Mouse (Mus musculus) embryonic facial prominence, embryonic 14.5 days (tissue): ENCODE measurements at regions not wholly inside any gene's neighbourhood (a gene's known extent, or its start where the extent isn't known, plus 50 kb on each side); places are given as distances from the start of the nearest gene placed in this dataset.

Experiments used
- ATAC-seq: fragments of 200-750 bp; cut with Nextera tagmentation; 2 replicates; pipeline ENCODE4 v1.8.0; 2017; ENCODE audit warnings: low read depth, moderate number of reproducible peaks, moderate TSS enrichment
- DNase-seq: peaks from one replicate; pipeline ENCODE4 v3.0.0-alpha.2; 2015; ENCODE audit warnings: low spot score
- H3K27ac ChIP-seq: fragments of 300-500 bp; sonication (generic); replicated peaks from 2 replicates; pipeline ENCODE4 v1.5.1; 2014; ENCODE audit warnings: low read depth, mild to moderate bottlenecking, low read length, moderate library complexity
- H3K27me3 ChIP-seq: fragments of 300-500 bp; sonication (generic); replicated peaks from 2 replicates; pipeline ENCODE4 v1.6.1; 2014; ENCODE audit warnings: low read length; ENCODE audit not compliant: control insufficient read depth, insufficient read depth
- H3K36me3 ChIP-seq: fragments of 300-500 bp; sonication (generic); 2 replicates; pipeline ENCODE4 v1.6.1; 2014; ENCODE audit warnings: low read length, mixed read lengths; ENCODE audit not compliant: control insufficient read depth, insufficient read depth
- H3K4me1 ChIP-seq: fragments of 300-500 bp; sonication (generic); 2 replicates; pipeline ENCODE4 v1.6.1; 2014; ENCODE audit warnings: antibody characterized with exemption, low read length; ENCODE audit not compliant: control insufficient read depth, insufficient read depth
- H3K4me2 ChIP-seq: fragments of 300-500 bp; sonication (generic); 2 replicates; pipeline ENCODE4 v1.6.1; 2014; ENCODE audit warnings: low read depth, mild to moderate bottlenecking, low read length, moderate library complexity, mixed read lengths
- H3K4me3 ChIP-seq: fragments of 300-500 bp; sonication (generic); 2 replicates; pipeline ENCODE4 v1.5.1; 2014; ENCODE audit warnings: low read depth, mild to moderate bottlenecking, low read length
- H3K9ac ChIP-seq: fragments of 300-500 bp; sonication (generic); 2 replicates; pipeline ENCODE4 v1.6.1; 2014; ENCODE audit warnings: low read depth, mild to moderate bottlenecking, low read length, moderate library complexity, mixed read lengths
- H3K9me3 ChIP-seq: fragments of 300-500 bp; sonication (generic); 2 replicates; pipeline ENCODE4 v1.6.1; 2016; ENCODE audit warnings: low read length; ENCODE audit not compliant: control insufficient read depth
- WGBS: fragments of 180-500 bp; shearing (Covaris S2); extraction: QIAGEN DNeasy Blood & Tissue Kit; methylation state at CpG from one replicate; pipeline ENCODE4 v1.1.7; 2014; 5-methylcytosine and 5-hydroxymethylcytosine counted together

- Histone ChIP-seq H3K27ac (no peak overlapping the region), H3K9ac (no peak overlapping the region), H3K9me3 (no peaks in the 10 kb centered on the region), H3K27me3 (no peaks in the 10 kb centered on the region), H3K4me3 (no peak overlapping the region), H3K36me3 (no peaks in the 10 kb centered on the region), H3K4me2 (no peak overlapping the region), H3K4me1 (no peaks in the 10 kb centered on the region)
- no peak for ATAC-seq
- 83% methylated on average over 3 of the region's 3 CpGs for WGBS
- no peak for DNase-seq
These were observed 257.2 kb upstream of the B3gat1 start for GRCm38 (mm10) chr9:26476341-26476740.

- Histone ChIP-seq H3K4me2 (no peak overlapping the region), H3K4me3 (no peak overlapping the region), H3K9me3 (no peaks in the 10 kb centered on the region), H3K27me3 (no peaks in the 10 kb centered on the region), H3K36me3 (no peaks in the 10 kb centered on the region), H3K27ac (no peak overlapping the region), H3K4me1 (no peaks in the 10 kb centered on the region), H3K9ac (no peak overlapping the region)
- no peak for ATAC-seq
- no peak for DNase-seq
- WGBS: 87% methylated on average over 8 of the region's 8 CpGs
These were observed 252.6 kb upstream of the B3gat1 start for GRCm38 (mm10) chr9:26480881-26481280.

GRCm38 (mm10) chr9:26481890-26482289 is 251.6 kb upstream of the B3gat1 start:
- Histone ChIP-seq H3K36me3 (no peaks in the 10 kb centered on the region), H3K4me1 (no peaks in the 10 kb centered on the region), H3K9ac (no peak overlapping the region), H3K27me3 (no peaks in the 10 kb centered on the region), H3K27ac (no peak overlapping the region), H3K4me3 (no peak overlapping the region), H3K9me3 (no peaks in the 10 kb centered on the region), H3K4me2 (no peak overlapping the region)
- no peak for DNase-seq
- ATAC-seq: no peak

- H3K27me3 ChIP-seq: no peaks in the 10 kb centered on the region
- H3K4me2 ChIP-seq: no peak overlapping the region
- ATAC-seq (no peak), DNase-seq (no peak)
- H3K9me3 ChIP-seq: no peaks in the 10 kb centered on the region
- 84% methylated on average over 2 of the region's 2 CpGs for WGBS
- no peak overlapping the region for H3K4me3 ChIP-seq
- H3K4me1 ChIP-seq: no peaks in the 10 kb centered on the region
- no peaks in the 10 kb centered on the region for H3K36me3 ChIP-seq
- no peak overlapping the region for H3K27ac ChIP-seq
- no peak overlapping the region for H3K9ac ChIP-seq
These were observed 239.8 kb upstream of the B3gat1 start for GRCm38 (mm10) chr9:26493740-26494139.

GRCm38 (mm10) chr9:26502027-26502426 is 231.5 kb upstream of the B3gat1 start:
- Histone ChIP-seq H3K27ac (no peak overlapping the region), H3K4me1 (no peaks in the 10 kb centered on the region), H3K27me3 (no peaks in the 10 kb centered on the region), H3K4me3 (no peak overlapping the region), H3K4me2 (no peak overlapping the region), H3K36me3 (no peaks in the 10 kb centered on the region), H3K9me3 (no peaks in the 10 kb centered on the region), H3K9ac (no peak overlapping the region)
- WGBS: 74% methylated on average over 1 of the region's 1 CpGs
- no peak for ATAC-seq
- DNase-seq: no peak

GRCm38 (mm10) chr9:26505941-26506340 is 227.6 kb upstream of the B3gat1 start:
- H3K27me3 ChIP-seq: no peaks in the 10 kb centered on the region
- ATAC-seq (no peak), DNase-seq (peak; percentile 31)
- H3K4me1 ChIP-seq: no peaks in the 10 kb centered on the region
- no peaks in the 10 kb centered on the region for H3K36me3 ChIP-seq
- 70% methylated on average over 2 of the region's 2 CpGs for WGBS
- H3K9ac ChIP-seq: no peak overlapping the region
- H3K9me3 ChIP-seq: no peaks in the 10 kb centered on the region
- H3K27ac ChIP-seq: no peak overlapping the region
- H3K4me3 ChIP-seq: no peak overlapping the region
- H3K4me2 ChIP-seq: no peak overlapping the region

- peaks cover 10% of the 10 kb centered on the region for H3K4me1 ChIP-seq
- H3K9me3 ChIP-seq: no peaks in the 10 kb centered on the region
- H3K27me3 ChIP-seq: no peaks in the 10 kb centered on the region
- ATAC-seq (no peak), DNase-seq (peak; percentile 41)
- H3K4me2 ChIP-seq: no peak overlapping the region
- H3K9ac ChIP-seq: no peak overlapping the region
- no peaks in the 10 kb centered on the region for H3K36me3 ChIP-seq
- 41% methylated on average over 2 of the region's 2 CpGs for WGBS
- H3K27ac ChIP-seq: no peak overlapping the region
- H3K4me3 ChIP-seq: no peak overlapping the region
These were observed 214.9 kb upstream of the B3gat1 start for GRCm38 (mm10) chr9:26518651-26519050.

- Histone ChIP-seq H3K9ac (no peak overlapping the region), H3K27ac (peak overlapping the region; percentile 79), H3K4me3 (no peak overlapping the region), H3K4me2 (0 out of 2 replicates have a peak overlapping the region, but pooled peaks have one; percentile 13), H3K4me1 (peaks cover 14% of the 10 kb centered on the region), H3K9me3 (no peaks in the 10 kb centered on the region), H3K36me3 (no peaks in the 10 kb centered on the region), H3K27me3 (no peaks in the 10 kb centered on the region)
- DNase-seq (peak; percentile 91), ATAC-seq (peak; percentile 87)
- WGBS: 12% methylated on average over 5 of the region's 5 CpGs
These were observed 213.7 kb upstream of the B3gat1 start for GRCm38 (mm10) chr9:26519581-26520501.

GRCm38 (mm10) chr9:26524089-26524488 is 209.4 kb upstream of the B3gat1 start:
- DNase-seq (peak; percentile 80), ATAC-seq (peak; percentile 14; the same call in 1 of the 2 replicates)
- H3K9me3 ChIP-seq: no peaks in the 10 kb centered on the region
- H3K27ac ChIP-seq: no peak overlapping the region
- H3K4me3 ChIP-seq: no peak overlapping the region
- H3K36me3 ChIP-seq: no peaks in the 10 kb centered on the region
- no peak overlapping the region for H3K4me2 ChIP-seq
- H3K9ac ChIP-seq: no peak overlapping the region
- no peaks in the 10 kb centered on the region for H3K27me3 ChIP-seq
- peaks cover 18% of the 10 kb centered on the region for H3K4me1 ChIP-seq
- 19% methylated on average over 1 of the region's 1 CpGs for whole genome bisulfite sequencing
